ENCODE assay signal across 8 mouse cellular contexts in the genomic region with DNA sequence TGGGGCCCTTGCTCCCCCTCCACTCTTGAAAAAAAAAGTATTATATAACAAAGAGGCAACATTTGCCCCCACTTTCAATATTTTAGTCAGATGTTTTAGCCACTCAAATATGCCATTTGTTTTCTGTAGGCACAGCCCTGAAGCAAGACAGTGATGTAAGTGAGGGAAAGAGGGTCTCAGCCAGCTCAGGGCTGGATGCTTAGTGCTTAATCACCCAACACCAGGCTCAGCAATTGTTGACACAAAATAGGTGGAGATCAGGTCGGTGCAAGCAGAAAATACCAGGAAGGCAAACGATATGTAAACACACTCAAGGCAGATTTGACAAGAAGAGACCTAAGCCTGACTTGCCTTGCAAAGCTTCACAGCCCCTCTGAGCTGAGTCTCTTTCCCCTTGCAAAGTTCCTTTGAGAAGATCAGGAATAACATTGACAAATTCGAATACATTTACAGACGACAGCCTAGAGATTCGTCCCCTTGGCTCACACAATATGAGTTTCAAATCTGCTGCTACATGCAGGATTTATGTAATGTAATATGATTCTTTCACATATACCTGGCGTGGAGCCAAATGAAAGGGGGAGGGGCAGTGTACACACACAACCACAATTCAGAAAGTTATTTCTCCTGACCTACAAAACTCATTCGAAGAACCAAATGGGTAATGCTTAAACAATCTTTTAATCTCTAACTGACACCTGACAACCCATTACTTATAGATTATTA.
DNase-seq lines count a peak whose midpoint lies in the region; ATAC-seq lines count a peak whose summit lies in the region.
"Had no signal": no experiment of that assay in that cellular context is flagged by ENCODE, and none has a peak within 500 bp of the region (broad histone marks: within the 10 kb centered on the region; RNA-seq: fewer than 3 reads in every experiment).

No protein-coding gene starts in this region.

- peaks cover 5% of the 10 kb centered on the region for H3K4me1 ChIP-seq in hindbrain, embryonic 16.5 days (ENCODE audit: control insufficient read depth, insufficient read depth, low read depth, low read length)
- H3K4me1 ChIP-seq in hindbrain, embryonic 14.5 days (replicated peaks; ENCODE audit: control insufficient read depth, insufficient read depth, low read length) = peaks cover 14% of the 10 kb centered on the region; the same call in 1 of the 2 replicates
- H3K4me1 ChIP-seq in intestine, embryonic 15.5 days (replicated peaks) = peaks cover 15% of the 10 kb centered on the region

- ATAC-seq in hindbrain, embryonic 16.5 days = no peak
- ATAC-seq in hindbrain, embryonic 14.5 days (ENCODE audit: low FRiP score) = no peak
- peak; percentile 64 for ATAC-seq in intestine, embryonic 15.5 days

- no peaks in the 10 kb centered on the region for H3K9me3 ChIP-seq in hindbrain, embryonic 16.5 days (ENCODE audit: control insufficient read depth, low read length)
- H3K9me3 ChIP-seq in hindbrain, embryonic 14.5 days (ENCODE audit: control insufficient read depth, low read length) = no peaks in the 10 kb centered on the region
- no peaks in the 10 kb centered on the region for H3K9me3 ChIP-seq in intestine, embryonic 15.5 days

- no peak for DNase-seq in hindbrain, embryonic 14.5 days (ENCODE audit: low spot score)
- peak; percentile 52 for DNase-seq in testis, postnatal 10 days (ENCODE audit: low spot score)
- DNase-seq in testis, postnatal 14 days (ENCODE audit: low spot score) = no peak
- peak; percentile 52 to 54 for DNase-seq in urinary bladder, postnatal 36 days (ENCODE audit: low spot score in 2 of 2)
- no peak for DNase-seq in ovary, postnatal 36 days (ENCODE audit: low spot score)

- no peaks in the 10 kb centered on the region for H3K36me3 ChIP-seq in hindbrain, embryonic 16.5 days (ENCODE audit: control insufficient read depth, insufficient read depth, low read length)
- peaks cover 5% of the 10 kb centered on the region; the same call in 1 of the 2 replicates for H3K36me3 ChIP-seq in hindbrain, embryonic 14.5 days (replicated peaks; ENCODE audit: control insufficient read depth, insufficient read depth)
- H3K36me3 ChIP-seq in intestine, embryonic 15.5 days = no peaks in the 10 kb centered on the region

- H3K4me3 ChIP-seq in hindbrain, embryonic 16.5 days (ENCODE audit: low read length) = no peak overlapping the region
- H3K4me3 ChIP-seq in hindbrain, embryonic 14.5 days (replicated peaks; ENCODE audit: low read length) = no peak overlapping the region
- no peak overlapping the region for H3K4me3 ChIP-seq in intestine, embryonic 15.5 days (replicated peaks)

- 36% methylated on average over 7 of the region's 7 CpGs for WGBS in hindbrain, embryonic 16.5 days
- 48% methylated on average over 7 of the region's 7 CpGs for WGBS in hindbrain, embryonic 14.5 days
- WGBS in intestine, embryonic 15.5 days = 8% methylated on average over 7 of the region's 7 CpGs

- H3K27ac ChIP-seq in hindbrain, embryonic 16.5 days (ENCODE audit: low read depth, low read length) = 0 out of 2 replicates have a peak overlapping the region, but pooled peaks have one; percentile 18
- no peak overlapping the region for H3K27ac ChIP-seq in hindbrain, embryonic 14.5 days
- H3K27ac ChIP-seq in intestine, embryonic 15.5 days = peak overlapping the region; percentile 20; the same call in 1 of the 2 replicates

- H3K27me3 ChIP-seq in hindbrain, embryonic 16.5 days (replicated peaks; ENCODE audit: control insufficient read depth, insufficient read depth, low read length) = no peaks in the 10 kb centered on the region
- H3K27me3 ChIP-seq in hindbrain, embryonic 14.5 days (ENCODE audit: control insufficient read depth, insufficient read depth, low read length) = no peaks in the 10 kb centered on the region
- no peaks in the 10 kb centered on the region for H3K27me3 ChIP-seq in intestine, embryonic 15.5 days (replicated peaks)

- H3K9ac ChIP-seq in hindbrain, embryonic 16.5 days (ENCODE audit: low read depth, low read length) = no peak overlapping the region
- no peak overlapping the region for H3K9ac ChIP-seq in hindbrain, embryonic 14.5 days
- no peak overlapping the region for H3K9ac ChIP-seq in intestine, embryonic 15.5 days

- H3K4me2 ChIP-seq in hindbrain, embryonic 16.5 days (ENCODE audit: low read length) = no peak overlapping the region
- no peak overlapping the region for H3K4me2 ChIP-seq in hindbrain, embryonic 14.5 days (replicated peaks)
- H3K4me2 ChIP-seq in intestine, embryonic 15.5 days (replicated peaks) = no peak overlapping the region
- H3K4me2 ChIP-seq: midbrain, embryonic 11.5 days had no signal

Comparison
In these comparisons a context has a peak if more than half of its experiments do, and no peak if none do; other contexts are left out.
1. DNase-seq: peak in testis, postnatal 10 days (single experiment) and urinary bladder, postnatal 36 days (2 of 2); none in hindbrain, embryonic 14.5 days (single experiment), testis, postnatal 14 days (single experiment) and ovary, postnatal 36 days (single experiment).